ENCODE assay signal across 27 mouse cellular contexts in genomic region chr5:100697398-100697797, GRCm38 (mm10). TPM values are rescaled to one million over a fixed set of nuclear protein-coding genes. Genes with fewer than 3 reads are reported as not detected.
DNase-seq lines count a peak whose midpoint lies in the region; ATAC-seq and TF ChIP-seq lines count a peak whose summit lies in the region.
"Had no signal": no experiment of that assay in that cellular context is flagged by ENCODE, and none has a peak within 500 bp of the region (broad histone marks: within the 10 kb centered on the region; RNA-seq: fewer than 3 reads in every experiment).

No protein-coding gene starts in this region.

- H3K27ac ChIP-seq in bone marrow macrophage, adult 2 months (ENCODE audit: insufficient read depth, low read depth, low read length): peak overlapping the region; percentile 38
- no peak overlapping the region for H3K27ac ChIP-seq in midbrain, embryonic 13.5 days
- H3K27ac ChIP-seq: embryonic facial prominence, embryonic 10.5 days; embryonic facial prominence, embryonic 12.5 days; forebrain, embryonic 13.5 days; forebrain, embryonic 15.5 days had no signal

- no peak for TF ChIP-seq POLR2A in bone marrow macrophage, adult 2 months (IDR thresholded peaks at IDR 0.05; ENCODE audit: borderline replicate concordance, low read depth, low read length)

- H3K9ac ChIP-seq in midbrain, embryonic 13.5 days (replicated peaks): no peak overlapping the region
- H3K9ac ChIP-seq: embryonic facial prominence, embryonic 12.5 days; forebrain, embryonic 13.5 days; forebrain, embryonic 15.5 days; forebrain, postnatal 0 days had no signal

- ATAC-seq in granulocyte monocyte progenitor cell, adult 5-6 weeks (replicated peaks; ENCODE audit: poor library complexity, severe bottlenecking): peak; percentile 81
- no peak for ATAC-seq in midbrain, embryonic 13.5 days
- ATAC-seq: activated CD4-positive, CD25-positive, alpha-beta regulatory T cell, adult 4 months; CD4-positive, CD25-positive, alpha-beta regulatory T cell, adult 4 months; forebrain, embryonic 13.5 days; forebrain, embryonic 15.5 days; forebrain, postnatal 0 days; Patski had no signal

- 63% methylated on average over 2 of the region's 2 CpGs for WGBS in midbrain, embryonic 13.5 days

- TF ChIP-seq CTCF in bone marrow macrophage, adult 2 months (IDR thresholded peaks at IDR 0.05; ENCODE audit: low read depth, low read length): no peak

- H3K4me2 ChIP-seq in midbrain, embryonic 13.5 days (replicated peaks): no peak overlapping the region
- H3K4me2 ChIP-seq: embryonic facial prominence, embryonic 12.5 days; forebrain, embryonic 13.5 days; forebrain, embryonic 15.5 days had no signal

- DNase-seq in heart, adult 11 months: peak; percentile 14
- DNase-seq in heart, adult 18-20 months: no peak
- no peak for DNase-seq in layer of hippocampus, adult 8-10 months (ENCODE audit: low spot score in 2 of 2)
- DNase-seq in right cerebral cortex, postnatal 25 days: no peak
- DNase-seq: adrenal gland, adult 8-10 months; adrenal gland, postnatal 14 days; adrenal gland, postnatal 36 days; B cell, adult 2 months; cerebellum, adult 11 months; cerebellum, adult 18-20 months; cerebellum, adult 8-10 months; cerebellum, adult 9-11 months; cerebellum, postnatal 14 days; cerebellum, postnatal 36 days; forebrain, postnatal 0 days had no signal

- no peak overlapping the region for H3K4me3 ChIP-seq in bone marrow macrophage, adult 2 months (ENCODE audit: insufficient read depth, low read length)
- H3K4me3 ChIP-seq in midbrain, embryonic 13.5 days (replicated peaks): no peak overlapping the region
- H3K4me3 ChIP-seq: embryonic facial prominence, embryonic 10.5 days; embryonic facial prominence, embryonic 12.5 days; forebrain, embryonic 13.5 days; forebrain, embryonic 15.5 days had no signal

- H3K4me1 ChIP-seq in bone marrow macrophage, adult 2 months (ENCODE audit: control insufficient read depth, insufficient read depth, low read length): peaks cover 20% of the 10 kb centered on the region
- H3K4me1 ChIP-seq in midbrain, embryonic 13.5 days (replicated peaks): no peaks in the 10 kb centered on the region
- H3K4me1 ChIP-seq: embryonic facial prominence, embryonic 10.5 days; embryonic facial prominence, embryonic 12.5 days; forebrain, embryonic 13.5 days; forebrain, embryonic 15.5 days had no signal

- H3K27me3 ChIP-seq in midbrain, embryonic 13.5 days: no peaks in the 10 kb centered on the region
- H3K27me3 ChIP-seq: CH12.LX; embryonic facial prominence, embryonic 12.5 days; forebrain, embryonic 13.5 days; forebrain, embryonic 15.5 days; Patski had no signal

- no peaks in the 10 kb centered on the region for H3K36me3 ChIP-seq in midbrain, embryonic 13.5 days
- H3K36me3 ChIP-seq: embryonic facial prominence, embryonic 10.5 days; embryonic facial prominence, embryonic 12.5 days; forebrain, embryonic 15.5 days; G1E had no signal

- H3K9me3 ChIP-seq in midbrain, embryonic 13.5 days: no peaks in the 10 kb centered on the region
- H3K9me3 ChIP-seq: embryonic facial prominence, embryonic 10.5 days; embryonic facial prominence, embryonic 12.5 days; forebrain, embryonic 13.5 days; forebrain, embryonic 15.5 days; G1E had no signal

RNA-seq across cellular contexts. Expression of gene Hpse, which starts 22.1 kb away (rescaled TPM):
- 1 to 10 TPM; 1.0 to 1.8 TPM for total RNA-seq in heart, adult 18-20 months (2021)
- 58.9 and 64.2 TPM in 2 replicates for polyA plus RNA-seq in bone marrow macrophage, adult 2 months (2012; ENCODE audit: insufficient read depth, insufficient read length, missing spikeins)
- 23.0 and 26.6 TPM in 2 replicates for total RNA-seq in granulocyte monocyte progenitor cell, adult 5-6 weeks (2014; fragmentation: Nextera tagmentation)
- 27.7 and 30.3 TPM in 2 replicates for total RNA-seq in granulocyte monocyte progenitor cell, adult 5-6 weeks (2017)
- total RNA-seq in layer of hippocampus, adult 8-10 months (2022): 1 to 10 TPM in 1 of 4 experiments, under 1 TPM in 3; 0.33 to 1.3 (median 0.88) TPM
- polyA plus RNA-seq in midbrain, embryonic 13.5 days (2015; fragmentation: Nextera tagmentation; extraction: Ambion mirVana): 0.24 and 0.28 TPM in 2 replicates
- total RNA-seq: G1E had no signal
- polyA plus RNA-seq: G1E had no signal

RNA-seq across cellular contexts. Expression of gene Coq2, which starts 22.5 kb away (rescaled TPM):
- total RNA-seq in heart, adult 18-20 months (2021): 100 to 1,000 TPM; 104 to 107 TPM
- polyA plus RNA-seq in bone marrow macrophage, adult 2 months (2012; ENCODE audit: insufficient read depth, insufficient read length, missing spikeins): 18.5 and 19.9 TPM in 2 replicates
- total RNA-seq in granulocyte monocyte progenitor cell, adult 5-6 weeks (2014; fragmentation: Nextera tagmentation): 59.5 and 65.8 TPM in 2 replicates
- total RNA-seq in granulocyte monocyte progenitor cell, adult 5-6 weeks (2017): 41.8 and 47.5 TPM in 2 replicates
- 10 to 100 TPM; 77.6 to 88.5 (median 82.3) TPM for total RNA-seq in layer of hippocampus, adult 8-10 months (2022)
- 37.8 and 47.9 TPM in 2 replicates for polyA plus RNA-seq in midbrain, embryonic 13.5 days (2015; fragmentation: Nextera tagmentation; extraction: Ambion mirVana)

Comparison
In these comparisons a context has a peak if more than half of its experiments do, and no peak if none do; other contexts are left out.
1. RNA of gene Hpse, which starts 22.1 kb away (total RNA-seq): 23.0 to 30.3 TPM in granulocyte monocyte progenitor cell, adult 5-6 weeks; 1.0 to 1.8 TPM in heart, adult 18-20 months and 0.33 to 1.3 TPM in layer of hippocampus, adult 8-10 months; every median in the first group is over 4 times any median in the second.